Mouse (Mus musculus): ENCODE data around the gene Rsph9. TPM values are rescaled to one million over a fixed set of nuclear protein-coding genes. Genes with fewer than 3 reads are reported as not detected.

Rsph9 gene
- total RNA-seq, 2 experiments from 2014 or later: 17.8 to 20.6 TPM

- no peak for DNase-seq (ENCODE audit: low spot score in 2 of 2)
- intact Hi-C loops (cut with DNase I): no loop called here
These were observed 27.9 kb downstream of the Rsph9 start for GRCm38 (mm10) chr17:46116138-46116537.

DNA sequence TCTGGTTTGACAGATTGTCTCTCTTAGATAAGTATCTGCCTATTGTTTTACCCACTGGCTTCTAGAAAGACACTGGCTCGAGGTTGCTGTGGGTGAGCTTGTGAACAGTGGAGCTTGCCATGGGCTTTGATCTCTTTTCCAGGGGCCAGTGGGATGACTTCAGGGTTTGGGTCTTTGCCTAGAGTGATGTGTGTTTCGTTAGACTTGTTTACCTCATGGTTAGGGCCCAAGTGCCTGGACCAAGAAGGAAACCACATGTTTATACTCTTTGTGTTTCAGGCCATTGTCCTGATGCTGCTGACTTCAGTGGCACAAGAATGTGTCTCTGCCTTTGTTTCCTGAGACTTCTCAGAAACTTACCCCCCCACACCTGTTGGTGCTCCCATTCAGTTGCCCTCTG is 28.5 kb downstream of the Rsph9 start:
- no peak for DNase-seq (ENCODE audit: low spot score in 2 of 2)
- intact Hi-C loops (cut with DNase I): no loop called here

DNA sequence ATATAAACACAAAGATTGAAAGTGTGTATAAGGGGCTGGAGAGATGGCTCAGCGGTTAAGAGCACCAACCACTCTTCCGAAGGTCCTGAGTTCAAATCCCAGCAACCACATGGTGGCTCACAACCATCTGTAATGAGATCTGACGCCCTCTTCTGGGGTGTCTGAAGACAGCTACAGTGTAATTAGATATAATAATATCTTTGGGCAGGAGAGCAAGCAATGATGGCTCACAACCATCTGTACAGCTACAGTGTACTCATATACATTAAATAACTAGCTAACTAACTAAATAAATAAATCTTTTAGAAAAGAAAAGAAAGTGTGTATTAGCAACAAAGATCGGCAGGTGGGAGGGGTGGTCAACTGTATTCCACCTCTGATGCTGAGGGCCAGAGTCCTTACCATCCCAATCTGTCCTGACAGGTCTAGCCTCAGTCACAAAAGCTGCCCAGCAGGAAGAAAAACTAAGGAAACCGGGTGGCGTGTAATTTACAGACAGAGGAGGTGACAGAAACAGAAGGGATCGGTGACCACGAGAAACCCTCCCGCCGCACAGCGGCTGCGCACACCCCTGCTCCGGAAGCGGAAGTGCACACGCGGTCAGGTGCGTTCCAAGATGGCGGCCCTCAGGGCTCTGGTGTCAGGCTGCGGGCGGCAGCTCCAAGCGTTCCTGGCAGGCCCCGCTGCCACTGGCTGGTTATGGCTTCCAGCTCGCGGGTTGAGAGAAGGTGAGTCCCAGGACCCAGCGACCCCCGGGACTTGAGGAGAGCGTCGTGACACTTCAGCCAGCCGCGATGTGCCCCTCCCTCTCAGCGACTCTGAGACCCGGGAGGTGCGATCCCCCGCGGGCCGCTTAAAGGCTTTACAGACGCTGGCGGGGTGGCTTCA is 33.4 kb downstream of the Rsph9 start, which contains the start of gene Mrps18a:
Mrps18a (plus strand) TSS at position 585 of the 888 bp plus-strand sequence.
- peak; percentile 86 to 87 for DNase-seq (ENCODE audit: low spot score in 2 of 2)
- intact Hi-C loops (cut with DNase I): loop anchor here (5.0 kb wide), 1 partner anchor 78 kb away; the partner anchor contains the start of gene Vegfa

- intact Hi-C loops (cut with DNase I): no loop called here
- no peak for DNase-seq (ENCODE audit: low spot score in 2 of 2)
These were observed 35.7 kb downstream of the Rsph9 start for GRCm38 (mm10) chr17:46108286-46108685.

DNA sequence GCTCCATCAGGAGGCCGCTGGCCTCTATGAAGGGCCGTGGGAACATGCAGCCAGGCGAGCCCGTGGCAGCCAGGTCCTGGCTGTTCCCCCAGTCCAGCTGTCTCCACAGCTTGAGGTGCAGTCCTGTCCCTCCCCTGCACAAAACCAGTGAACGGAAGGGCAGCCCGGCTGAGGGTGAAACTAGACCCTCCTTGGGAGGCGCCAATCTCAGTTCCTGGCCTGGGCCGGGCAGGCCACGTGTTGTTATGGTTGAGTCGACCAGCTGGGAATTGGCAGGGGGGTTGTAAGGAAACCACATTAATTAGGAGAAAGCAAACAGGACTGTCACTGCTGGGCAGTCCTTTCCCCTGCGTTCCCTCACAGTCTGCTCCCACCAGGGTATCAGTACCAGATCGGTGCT is 39.5 kb downstream of the Rsph9 start:
- no peak for DNase-seq (ENCODE audit: low spot score in 2 of 2)

GRCm38 (mm10) chr17:46102608-46103159 is 41.3 kb downstream of the Rsph9 start:
- no peak for DNase-seq (ENCODE audit: low spot score in 2 of 2)
- intact Hi-C loops (cut with DNase I): no loop called here

More for the DNA sequence above, 39.5 kb downstream of the Rsph9 start:
- intact Hi-C loops (cut with DNase I): no loop called here

DNA sequence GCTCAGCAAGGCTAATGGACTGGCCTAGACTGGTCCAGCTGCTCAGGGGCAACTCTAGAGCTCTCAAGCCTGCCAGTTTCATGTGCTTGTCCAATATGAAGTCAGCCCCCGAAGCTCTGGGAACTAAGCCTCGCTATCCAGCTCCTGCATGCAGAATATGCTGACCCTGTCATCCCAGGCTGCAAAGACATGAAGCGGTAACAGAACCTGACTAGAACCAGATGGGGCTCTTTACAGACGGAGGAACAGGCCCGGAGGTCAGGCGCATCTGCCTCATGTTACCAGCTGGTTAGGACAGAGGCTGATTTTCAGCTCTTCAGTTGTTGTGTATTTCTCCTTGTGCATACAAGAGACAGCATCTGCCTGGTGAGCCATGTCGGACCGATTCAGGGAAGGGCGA is 42.1 kb downstream of the Rsph9 start:
- no peak for DNase-seq (ENCODE audit: low spot score in 2 of 2)
- intact Hi-C loops (cut with DNase I): no loop called here

DNA sequence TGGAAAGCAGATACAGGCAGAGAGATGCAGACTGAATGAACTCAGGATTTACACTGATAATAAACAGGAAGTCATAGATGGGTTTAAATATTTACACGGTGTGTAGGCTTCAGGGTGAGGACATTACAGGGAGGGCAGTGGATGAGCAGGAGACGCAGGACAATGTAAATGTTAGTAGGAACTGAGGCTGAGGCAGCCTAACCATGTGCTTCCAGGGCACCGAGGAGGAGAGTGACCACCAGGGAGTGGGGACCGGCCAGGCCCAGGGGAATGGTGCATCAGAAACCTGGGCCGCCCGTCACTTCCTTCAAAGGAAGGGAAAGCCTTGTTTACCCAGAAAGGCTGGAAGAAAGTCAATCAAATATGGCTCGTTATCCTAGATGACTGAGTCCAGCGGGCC is 45.5 kb downstream of the Rsph9 start:
- no peak for DNase-seq (ENCODE audit: low spot score in 2 of 2)
- intact Hi-C loops (cut with DNase I): loop anchor here (10.0 kb wide), 1 partner anchor 254 kb away; no protein-coding TSS in a partner anchor

GRCm38 (mm10) chr17:46091899-46092298 is 52.1 kb downstream of the Rsph9 start:
- no peak for DNase-seq (ENCODE audit: low spot score in 2 of 2)
- intact Hi-C loops (cut with DNase I): loop anchor here (10.0 kb wide), 1 partner anchor 247 kb away; no protein-coding TSS in a partner anchor

GRCm38 (mm10) chr17:46091351-46091750 is 52.7 kb downstream of the Rsph9 start:
- DNase-seq (ENCODE audit: low spot score in 2 of 2): no peak
- intact Hi-C loops (cut with DNase I): loop anchor here (10.0 kb wide), 1 partner anchor 247 kb away; no protein-coding TSS in a partner anchor

- DNase-seq (ENCODE audit: low spot score in 2 of 2): no peak
- intact Hi-C loops (cut with DNase I): no loop called here
These were observed 57.6 kb downstream of the Rsph9 start for GRCm38 (mm10) chr17:46086341-46086870.

DNA sequence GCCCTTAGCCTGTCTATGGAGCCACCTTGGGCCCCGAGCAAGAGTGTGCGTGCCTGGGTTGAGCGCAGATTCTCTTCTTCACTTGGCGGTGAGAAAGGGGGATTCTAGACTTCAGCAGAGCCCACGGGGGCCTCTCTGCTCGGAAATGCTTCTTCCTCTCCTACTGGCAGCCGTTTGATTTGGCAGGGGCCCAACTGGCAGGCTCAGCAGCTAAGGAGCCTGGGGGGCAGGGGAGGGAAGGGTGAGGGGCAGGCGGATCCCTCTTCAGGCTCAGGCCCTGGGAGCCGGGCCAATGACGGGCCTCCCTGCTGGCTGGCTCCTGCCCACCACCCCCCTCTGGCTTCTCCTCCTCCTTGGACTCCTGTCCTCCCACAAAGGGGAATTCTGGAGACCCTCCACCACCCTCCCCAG is 59.9 kb downstream of the Rsph9 start:
- intact Hi-C loops (cut with DNase I): no loop called here
- DNase-seq (ENCODE audit: low spot score in 2 of 2): peak; percentile 49 to 67

DNA sequence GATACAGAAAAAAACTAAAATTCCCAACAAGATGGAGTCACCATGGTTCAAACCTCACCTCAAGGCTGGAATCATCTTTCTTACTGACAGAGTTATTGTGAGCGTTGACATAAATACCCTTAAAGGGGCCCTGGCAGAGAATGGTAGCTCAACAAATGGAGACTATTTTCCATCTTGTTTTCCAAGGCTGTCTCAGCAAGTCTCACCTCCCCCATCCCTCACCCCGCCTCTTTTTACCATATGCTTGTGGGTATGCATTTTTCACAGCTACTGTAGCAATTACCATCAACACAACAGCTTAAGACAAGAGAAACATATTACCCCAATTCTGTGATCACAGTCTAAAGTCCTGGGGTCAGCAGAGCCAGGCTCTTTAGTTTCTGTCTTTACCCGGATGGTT is 60.6 kb downstream of the Rsph9 start:
- intact Hi-C loops (cut with DNase I): no loop called here
- no peak for DNase-seq (ENCODE audit: low spot score in 2 of 2)

- DNase-seq (ENCODE audit: low spot score in 2 of 2): no peak
- intact Hi-C loops (cut with DNase I): no loop called here
These were observed 62.4 kb downstream of the Rsph9 start for GRCm38 (mm10) chr17:46081657-46082056.

GRCm38 (mm10) chr17:46081042-46081441 is 63.0 kb downstream of the Rsph9 start:
- intact Hi-C loops (cut with DNase I): no loop called here
- DNase-seq (ENCODE audit: low spot score in 2 of 2): no peak

GRCm38 (mm10) chr17:46080388-46080787 is 63.6 kb downstream of the Rsph9 start:
- DNase-seq (ENCODE audit: low spot score in 2 of 2): no peak
- intact Hi-C loops (cut with DNase I): no loop called here

GRCm38 (mm10) chr17:46079037-46079436 is 65.0 kb downstream of the Rsph9 start:
- intact Hi-C loops (cut with DNase I): no loop called here
- no peak for DNase-seq (ENCODE audit: low spot score in 2 of 2)

GRCm38 (mm10) chr17:46077921-46078534 is 66.0 kb downstream of the Rsph9 start:
- DNase-seq (ENCODE audit: low spot score in 2 of 2): no peak
- intact Hi-C loops (cut with DNase I): no loop called here

DNA sequence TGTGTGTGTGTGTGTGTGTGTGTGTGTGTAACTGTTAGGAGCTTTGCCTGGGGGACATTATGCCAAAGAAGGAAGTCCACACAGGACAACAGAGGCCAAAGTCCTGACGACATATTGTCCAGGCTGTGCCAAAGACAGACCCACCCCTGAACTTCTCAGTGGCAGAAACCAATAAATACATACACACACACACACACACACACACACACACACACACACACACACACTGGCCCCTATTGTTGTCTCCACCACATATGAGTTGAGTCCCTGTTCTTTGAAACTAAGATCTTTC is 67.8 kb downstream of the Rsph9 start:
- DNase-seq (ENCODE audit: low spot score in 2 of 2): no peak
- intact Hi-C loops (cut with DNase I): no loop called here

- no peak for DNase-seq (ENCODE audit: low spot score in 2 of 2)
- intact Hi-C loops (cut with DNase I): no loop called here
These were observed 68.3 kb downstream of the Rsph9 start for GRCm38 (mm10) chr17:46075551-46076259.

Measured in left cerebral cortex, postnatal 25 days (tissue).